Mouse (Mus musculus) ZHBTc4 (cell line): Measurements from ENCODE around the gene Gcsh.

Source experiments
- DNase-seq: peaks from one replicate; pipeline ENCODE4 v3.0.0-alpha.2; 2011; ENCODE audit warnings: low read depth, low spot score

Gcsh gene

DNA sequence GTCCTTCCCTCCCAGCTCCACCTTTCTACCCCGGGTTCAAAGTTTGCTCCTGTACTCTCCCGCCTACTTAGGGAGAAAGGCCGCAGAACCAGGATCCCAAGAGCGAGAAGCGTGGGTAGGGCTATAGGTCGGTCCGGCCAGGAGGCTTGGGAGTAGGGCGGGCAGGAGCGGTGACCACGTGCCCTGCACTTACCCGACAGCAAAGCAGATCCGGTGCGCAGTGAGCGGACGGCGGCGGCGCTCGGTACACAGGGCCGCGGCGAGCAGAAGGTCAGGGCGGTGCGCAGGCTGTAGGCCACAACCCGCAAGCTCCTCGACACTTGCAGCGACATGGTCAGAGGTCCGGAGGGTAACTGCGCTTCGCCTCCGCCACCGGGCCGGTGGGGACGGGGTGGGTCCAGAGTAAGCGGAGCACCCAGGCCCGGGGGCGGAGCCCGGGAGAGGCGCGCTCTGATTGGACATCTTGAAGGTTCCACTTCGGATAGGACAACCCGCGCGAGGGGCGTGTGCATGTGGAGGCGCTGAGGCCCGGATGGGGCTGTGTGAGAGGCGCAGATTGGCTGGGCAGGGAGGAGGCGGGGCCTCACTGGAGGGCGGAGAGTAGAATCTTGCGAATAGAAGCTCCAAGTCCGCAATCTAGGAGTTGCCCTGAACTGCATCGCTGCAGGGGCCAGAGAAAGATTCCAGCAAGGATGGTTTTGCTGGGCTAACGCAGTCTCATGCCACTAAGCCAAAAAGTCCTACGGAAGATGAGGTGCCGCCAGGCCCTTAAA, at the start of gene Gcsh:
Gene Gcsh, minus strand, starts transcription at position 443 of the 773 bp plus-strand sequence.
- peak; percentile 100 for DNase-seq

DNA sequence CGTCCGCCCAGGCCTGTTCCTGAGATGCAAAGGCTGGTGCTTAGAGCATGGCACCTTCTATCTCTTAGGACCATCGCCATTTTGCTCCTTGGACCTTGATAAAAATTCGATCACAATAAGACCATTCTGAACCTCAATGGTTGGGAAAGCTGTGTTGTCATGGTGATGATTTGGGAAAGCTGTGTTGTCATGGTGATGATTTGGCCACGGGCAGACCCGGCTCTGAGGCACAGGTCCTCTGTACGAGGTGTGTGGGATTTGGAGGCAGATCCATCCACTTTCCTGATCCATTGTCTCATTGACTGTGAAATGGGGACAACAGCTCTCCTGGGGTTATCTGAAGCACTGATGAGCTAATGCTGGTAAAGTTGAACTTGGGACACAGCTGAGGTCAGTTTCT, 46.5 kb upstream of the Gcsh start:
- DNase-seq, result peak; percentile 39

DNA sequence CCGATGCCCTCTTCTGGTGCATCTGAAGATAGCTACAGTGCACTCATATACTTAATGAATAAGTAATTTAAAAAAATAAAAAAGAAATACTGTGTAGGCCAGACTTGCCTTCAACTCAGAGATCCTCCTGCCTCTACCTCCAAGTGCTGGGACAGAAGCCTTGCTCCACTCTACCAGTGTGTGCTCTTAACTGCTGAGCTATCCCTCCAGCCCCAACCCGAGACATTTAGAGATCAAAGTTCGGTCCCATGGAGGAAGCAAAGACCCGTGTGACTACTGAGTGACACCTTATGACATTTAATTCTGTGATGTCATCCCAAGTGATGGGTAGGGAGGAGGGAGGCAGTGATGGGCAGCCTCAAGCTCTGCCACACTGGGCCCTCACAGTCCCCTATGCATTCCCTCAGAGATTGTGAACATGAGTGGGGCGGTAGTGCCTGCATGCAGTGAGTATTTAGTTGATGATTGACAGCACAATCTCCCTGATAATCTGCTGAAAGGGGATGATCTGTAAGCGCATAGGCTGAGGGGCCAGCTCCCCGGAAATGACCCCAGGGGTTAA, 44.1 kb upstream of the Gcsh start:
- DNase-seq, result no peak

DNA sequence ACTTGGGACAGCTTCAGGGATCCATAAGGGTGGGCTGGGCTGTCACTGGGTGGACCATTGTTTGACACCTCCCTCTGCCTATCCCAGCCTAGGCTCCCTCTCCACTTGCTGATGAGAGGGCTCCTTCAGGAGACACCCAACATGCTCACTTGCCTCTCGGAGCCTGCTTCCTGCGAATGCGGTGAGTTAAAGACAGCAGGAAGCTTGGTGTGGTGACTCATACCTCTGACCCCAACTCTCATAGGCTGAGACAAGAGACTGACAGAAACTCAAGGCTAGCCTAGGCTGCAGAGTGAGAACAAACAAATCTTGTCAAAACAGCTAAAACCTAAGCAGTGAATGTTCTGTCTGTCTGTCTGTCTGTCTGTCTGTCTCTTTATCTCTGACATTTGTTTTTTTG, 40.1 kb upstream of the Gcsh start:
- no peak for DNase-seq

DNA sequence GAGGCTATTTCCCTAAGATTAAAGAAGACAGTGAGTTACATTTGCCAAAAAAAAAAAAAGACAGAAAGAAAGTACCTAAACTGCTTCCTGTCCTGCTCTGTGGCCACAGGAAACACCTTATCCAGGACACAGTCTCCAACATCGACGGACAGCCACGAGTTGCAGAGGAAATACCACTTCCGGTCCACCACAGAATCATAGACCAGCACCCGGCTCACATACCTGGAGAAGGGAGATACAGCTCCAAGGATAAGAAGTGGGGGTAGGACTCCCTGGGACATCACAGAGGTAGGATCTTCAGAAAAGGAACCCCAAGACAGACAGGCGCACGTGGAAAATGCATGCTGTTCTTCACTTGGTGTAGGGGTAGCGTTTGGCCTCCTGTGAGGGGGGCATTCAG, 39.3 kb upstream of the Gcsh start:
- no peak for DNase-seq

DNA sequence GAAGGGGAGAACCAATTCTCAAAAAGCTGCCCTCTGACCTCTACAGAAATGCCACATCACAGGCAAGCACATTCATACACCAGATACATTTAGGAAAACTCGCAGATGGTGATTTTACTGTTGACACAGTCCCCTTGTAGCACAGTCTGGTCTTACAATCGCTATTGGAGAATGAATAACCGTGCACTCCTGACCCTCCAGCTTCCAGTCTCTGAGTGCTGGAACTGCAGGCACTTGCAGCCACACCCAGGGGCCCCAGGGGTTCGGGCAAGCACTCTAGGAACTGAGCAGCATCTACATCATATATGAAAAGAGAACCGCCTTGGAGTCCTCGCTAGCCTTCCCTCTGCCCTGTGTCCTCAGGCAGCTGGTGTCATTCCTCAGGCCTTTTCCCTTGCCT, 38.1 kb upstream of the Gcsh start:
- DNase-seq, result no peak

DNA sequence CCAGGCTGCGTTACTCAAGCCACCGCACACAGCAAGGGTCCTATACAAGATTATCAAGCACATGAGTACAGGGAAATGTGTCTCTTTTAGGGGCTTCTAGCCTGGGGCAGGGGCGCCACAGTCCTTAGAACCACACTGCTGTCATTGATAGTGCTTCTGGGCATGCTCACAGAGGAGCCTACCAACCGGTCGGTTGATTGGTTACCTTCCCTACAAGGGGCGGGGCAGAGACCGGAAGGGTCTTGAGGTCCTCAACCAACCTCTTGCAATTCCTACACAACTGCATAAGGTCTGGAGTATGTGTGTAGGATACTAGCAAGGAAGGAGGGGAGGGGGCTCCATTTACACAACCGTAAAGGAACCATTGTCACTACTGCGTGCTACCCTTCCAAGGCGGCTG, 35.3 kb upstream of the Gcsh start:
- peak; percentile 41 for DNase-seq

DNA sequence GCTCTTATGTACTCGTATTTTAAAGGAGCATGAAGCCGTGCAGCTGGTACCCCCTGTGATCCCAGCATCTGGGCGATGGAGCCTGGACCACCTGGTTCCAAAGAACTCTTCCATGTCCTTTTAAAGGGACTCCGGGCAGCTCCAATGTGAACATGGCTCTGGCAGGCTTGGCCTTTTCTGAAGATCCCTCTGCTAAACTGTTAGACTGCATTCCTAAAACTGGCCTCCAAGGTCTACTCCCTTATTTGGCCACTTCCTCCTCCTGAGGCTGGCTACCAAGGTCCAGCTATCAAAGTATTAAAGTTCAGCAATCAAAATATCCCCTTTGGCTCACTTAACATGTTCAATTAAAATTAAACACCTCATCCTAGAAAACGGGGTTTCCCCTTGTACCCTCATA, 34.3 kb upstream of the Gcsh start:
- DNase-seq, result no peak

DNA sequence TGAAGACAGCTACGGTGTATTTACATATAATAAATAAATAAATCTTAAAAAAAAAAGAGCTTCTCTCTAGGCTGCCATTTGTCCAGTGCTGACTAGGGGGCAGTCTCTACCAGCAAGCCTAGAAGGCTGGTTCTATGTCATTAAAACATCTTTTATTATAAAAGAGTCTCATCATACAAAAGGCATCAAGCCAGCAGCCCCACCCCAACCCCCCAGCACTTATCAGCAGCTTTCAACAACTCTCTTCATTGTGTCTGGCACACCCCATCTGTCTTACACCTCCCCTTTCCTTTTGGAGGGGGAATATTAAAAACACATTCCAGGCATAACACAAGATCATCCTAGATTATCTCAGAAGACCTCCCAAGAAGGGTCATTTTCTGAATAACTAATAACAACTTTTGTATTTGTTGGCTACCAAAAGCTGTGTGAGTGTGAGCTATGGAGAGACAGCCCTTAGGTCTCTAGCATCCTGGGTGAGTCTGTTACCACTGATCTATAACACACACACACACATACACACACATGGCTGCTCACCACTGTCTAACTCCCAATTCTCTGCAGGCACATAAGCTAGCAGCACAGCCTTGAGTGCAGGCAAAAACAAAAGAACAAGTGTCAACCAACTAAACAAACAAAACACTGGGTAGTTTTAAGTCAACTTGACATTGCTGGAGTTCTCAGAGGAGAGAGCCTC, 29.1 kb upstream of the Gcsh start:
- no peak for DNase-seq

DNA sequence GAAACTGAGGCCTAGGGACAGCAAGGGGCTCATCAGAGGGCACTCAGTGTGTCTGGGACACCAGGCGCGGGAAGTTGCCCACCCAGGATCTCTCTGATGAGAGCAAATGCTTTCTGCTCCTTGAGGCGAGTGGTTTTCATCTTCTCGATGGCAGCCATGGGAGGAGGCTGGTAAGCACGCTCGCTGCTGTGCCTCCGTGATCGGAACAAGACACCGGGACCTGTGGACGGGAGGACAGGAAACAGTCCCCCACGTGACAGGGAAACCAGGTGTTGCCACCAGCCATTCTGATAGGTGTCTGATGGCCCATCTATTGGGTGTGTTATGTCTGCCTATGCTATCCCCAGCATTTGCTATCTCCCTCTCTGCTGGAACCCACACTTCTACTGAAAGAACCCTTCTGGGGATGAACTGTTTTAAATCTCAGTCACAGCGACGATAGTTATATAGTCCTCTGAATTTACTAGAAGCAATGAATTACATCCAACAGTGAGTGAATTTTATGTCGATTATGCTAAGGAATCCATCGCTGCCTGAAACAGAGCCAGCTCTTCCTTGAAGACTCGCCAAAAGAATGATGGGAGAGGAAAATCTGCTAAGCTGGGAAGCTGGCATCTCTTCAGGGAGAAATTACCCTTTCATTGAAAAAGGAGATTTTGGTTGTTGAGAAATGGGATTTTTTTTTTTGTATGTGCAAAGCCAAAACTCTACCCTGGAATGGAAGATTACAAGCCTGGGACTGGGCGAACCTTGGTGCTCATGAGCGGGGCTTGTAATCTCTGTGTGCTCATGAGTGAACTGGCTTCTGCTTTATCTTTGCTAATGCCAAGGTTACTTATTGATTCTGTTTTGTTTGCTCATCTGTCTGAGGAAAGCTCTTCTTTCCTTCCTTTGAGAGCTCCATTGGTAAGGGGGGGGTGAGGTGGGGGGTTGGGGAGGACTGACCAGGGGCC, 26.3 kb upstream of the Gcsh start:
- DNase-seq, result peak; percentile 69

DNA sequence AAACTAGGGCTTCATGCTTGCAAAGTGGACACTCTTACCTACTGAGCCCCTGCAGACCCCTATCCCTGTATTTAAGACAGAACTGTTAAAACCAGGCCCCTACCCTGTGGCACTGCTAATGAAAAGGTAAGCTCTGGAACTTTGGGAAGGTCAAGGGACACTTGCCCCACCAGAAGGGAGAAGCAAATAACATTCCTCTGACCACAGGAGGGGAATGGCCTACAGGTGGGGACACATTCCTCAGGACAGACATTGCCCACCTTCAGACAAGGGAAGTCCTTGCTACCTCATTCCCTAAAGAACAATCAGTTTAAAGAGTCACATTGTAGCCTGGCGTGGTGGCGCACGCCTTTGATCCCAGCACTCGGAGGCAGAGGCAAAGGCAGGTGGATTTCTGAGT, 24.6 kb upstream of the Gcsh start:
- DNase-seq, result peak; percentile 76

DNA sequence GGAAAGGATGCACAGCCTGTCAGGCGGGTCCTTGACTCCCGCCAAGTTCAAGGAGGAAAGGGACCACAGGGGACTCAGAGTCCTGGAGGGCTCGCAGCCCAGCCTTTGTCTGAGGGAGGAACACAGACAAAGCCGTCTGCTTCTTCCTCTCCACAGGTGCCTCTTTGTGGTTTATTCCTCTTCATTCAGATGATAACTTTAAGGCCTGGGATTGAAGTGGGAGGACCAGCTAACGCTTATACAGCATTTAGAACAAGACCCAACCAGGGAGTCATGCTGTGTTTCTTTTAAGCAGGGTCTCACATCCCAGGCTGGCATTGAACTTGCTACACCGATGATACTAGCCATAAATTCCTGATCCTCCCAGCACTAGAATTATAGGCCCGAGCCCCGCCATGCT, 23.7 kb upstream of the Gcsh start:
- peak; percentile 94 for DNase-seq

DNA sequence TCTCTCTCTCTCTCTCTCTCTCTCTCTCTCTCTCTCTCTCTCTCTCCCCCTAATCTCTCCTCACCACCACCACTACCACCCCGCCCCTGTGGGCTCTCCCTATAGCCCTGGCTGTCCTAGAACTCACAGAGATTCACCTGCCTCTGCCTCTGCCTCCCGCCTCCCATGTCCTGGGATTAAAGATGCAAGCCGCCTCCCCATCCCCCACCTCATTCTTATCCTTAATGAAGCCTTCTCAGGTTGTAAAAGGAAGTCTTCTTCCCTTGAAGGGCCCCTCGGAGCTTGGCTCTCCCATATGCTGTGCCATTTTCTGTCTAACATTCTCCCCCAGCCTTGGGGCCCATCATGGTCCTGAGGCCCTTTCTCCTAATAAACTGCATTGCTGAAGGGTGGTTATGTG, 22.3 kb upstream of the Gcsh start:
- DNase-seq, result peak; percentile 65

DNA sequence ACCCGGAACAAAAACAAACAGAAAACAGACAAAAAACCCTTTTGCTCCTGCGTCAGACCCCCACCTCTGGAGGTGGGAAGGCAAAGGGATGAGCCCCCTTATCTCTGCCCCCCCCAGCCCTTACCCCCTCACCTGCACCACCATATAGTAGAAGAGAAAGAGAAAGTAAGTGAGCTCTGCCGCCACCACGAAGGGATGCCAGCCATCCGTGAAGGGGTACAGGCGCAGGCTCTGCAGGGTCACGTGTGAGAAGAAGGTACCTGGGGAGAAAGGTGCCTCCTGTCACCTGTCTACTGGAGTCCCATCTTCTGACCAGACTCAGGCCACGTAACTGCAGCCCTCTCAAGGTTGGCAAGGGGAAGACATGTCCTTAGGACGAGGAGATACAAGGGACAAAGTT, 18.0 kb upstream of the Gcsh start:
- DNase-seq, result no peak

DNA sequence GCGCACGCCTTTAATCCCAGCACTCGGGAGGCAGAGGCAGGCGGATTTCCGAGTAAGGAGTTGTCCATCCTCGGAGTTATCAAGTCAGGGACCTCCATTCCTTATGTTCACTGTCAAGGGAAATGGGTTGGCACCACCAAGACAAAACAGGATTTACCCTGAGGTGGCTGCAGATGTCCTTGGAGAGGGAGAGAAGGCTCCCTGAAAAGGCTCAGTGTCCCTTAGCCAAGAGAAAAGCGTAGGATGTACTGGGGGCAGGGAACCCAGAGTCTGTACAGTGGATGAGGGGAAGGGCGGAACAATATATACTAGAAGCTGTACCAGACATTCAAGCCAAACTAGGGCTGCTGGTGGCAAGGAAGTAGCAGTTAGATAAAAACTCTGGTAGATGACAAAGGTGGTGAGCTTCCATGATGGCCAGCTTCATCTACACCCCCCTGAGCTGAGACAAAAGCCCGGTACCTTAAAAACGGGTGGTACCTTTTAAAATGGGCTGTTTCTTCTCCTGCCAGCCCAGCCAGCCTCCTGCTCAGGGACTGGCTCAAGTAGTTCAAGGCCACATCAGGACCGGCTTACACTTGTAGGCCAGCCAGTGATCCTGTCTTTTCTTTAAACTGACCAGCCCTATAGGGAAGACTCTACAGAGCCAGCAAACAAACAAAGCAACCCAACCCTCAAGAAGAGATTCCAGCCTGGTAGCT, 829 bp upstream of the Gcsh start:
- DNase-seq, result no peak

DNA sequence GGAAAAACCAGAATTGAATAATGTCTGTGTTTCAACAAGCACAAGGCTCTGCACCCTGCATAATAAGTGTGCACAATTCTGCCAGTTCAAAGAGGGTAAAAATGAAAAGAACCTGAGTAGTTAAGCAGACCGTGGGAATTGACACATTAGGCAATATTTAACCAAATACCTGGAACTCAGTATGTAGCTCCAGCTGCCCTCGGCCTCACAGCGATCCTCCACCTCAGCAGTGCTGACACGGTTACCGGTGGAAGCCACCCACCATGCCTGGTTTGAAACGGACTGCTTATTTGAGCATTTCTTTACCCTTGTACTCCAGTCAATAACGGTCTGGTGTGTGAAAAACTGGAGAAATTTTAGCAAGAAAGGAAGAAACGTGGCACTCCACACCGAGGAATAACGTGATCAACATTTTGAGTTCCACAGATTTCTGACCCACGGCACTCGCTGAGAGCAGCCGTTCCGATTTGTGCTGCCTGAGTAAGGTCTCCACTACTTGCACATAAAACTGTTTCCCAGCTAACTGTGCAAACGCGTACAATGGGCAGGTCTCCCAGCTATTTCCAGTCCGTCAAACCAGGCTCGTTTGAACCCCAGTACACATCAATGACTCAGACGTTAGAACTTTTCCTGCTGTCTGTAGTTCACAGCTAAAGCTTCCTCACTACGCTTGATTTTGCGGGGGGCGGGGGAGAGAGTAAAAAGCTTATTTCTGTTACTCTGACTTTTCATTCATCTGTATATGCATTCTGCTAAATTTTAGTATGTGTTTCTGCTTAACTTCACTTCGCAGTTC, 963 bp downstream of the Gcsh start:
- DNase-seq, result no peak

DNA sequence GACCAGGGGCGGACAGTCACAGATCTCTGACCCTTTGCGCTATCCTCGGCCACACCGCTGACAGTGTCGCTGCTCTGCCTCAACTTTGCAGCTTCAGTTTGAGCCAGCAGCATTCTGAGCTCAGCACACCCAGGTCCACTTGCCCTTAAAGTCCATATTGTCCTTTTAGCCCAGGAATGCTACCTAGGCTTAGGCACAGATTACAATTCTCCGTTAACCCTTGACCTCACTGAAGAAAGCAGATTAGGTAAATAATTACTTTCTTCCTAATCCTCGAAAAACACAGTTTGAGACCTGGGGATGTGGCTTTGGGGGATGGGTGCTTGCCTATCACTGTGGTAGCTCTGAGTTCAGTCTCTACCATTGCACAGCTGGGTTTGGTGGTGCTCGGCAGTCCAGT, 2.1 kb downstream of the Gcsh start:
- no peak for DNase-seq

DNA sequence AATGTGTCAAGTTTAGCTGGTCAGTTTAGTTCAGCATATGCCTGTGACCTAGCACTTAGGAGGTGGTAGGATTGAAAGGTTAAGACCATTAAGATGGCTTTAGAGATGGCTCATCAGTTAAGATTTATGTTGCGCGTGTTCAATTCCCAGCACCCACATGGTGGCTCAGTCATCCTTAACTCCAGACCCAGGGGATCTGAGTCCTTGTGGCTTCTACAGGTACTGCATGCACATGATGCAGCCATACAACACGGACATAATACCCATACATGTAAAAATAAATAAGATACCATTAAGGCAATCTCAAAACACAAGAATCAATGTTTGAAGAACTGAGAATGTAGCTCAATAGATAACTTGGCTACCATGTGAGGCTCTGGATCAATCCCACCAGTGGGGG, 3.5 kb downstream of the Gcsh start:
- DNase-seq, result peak; percentile 66

DNA sequence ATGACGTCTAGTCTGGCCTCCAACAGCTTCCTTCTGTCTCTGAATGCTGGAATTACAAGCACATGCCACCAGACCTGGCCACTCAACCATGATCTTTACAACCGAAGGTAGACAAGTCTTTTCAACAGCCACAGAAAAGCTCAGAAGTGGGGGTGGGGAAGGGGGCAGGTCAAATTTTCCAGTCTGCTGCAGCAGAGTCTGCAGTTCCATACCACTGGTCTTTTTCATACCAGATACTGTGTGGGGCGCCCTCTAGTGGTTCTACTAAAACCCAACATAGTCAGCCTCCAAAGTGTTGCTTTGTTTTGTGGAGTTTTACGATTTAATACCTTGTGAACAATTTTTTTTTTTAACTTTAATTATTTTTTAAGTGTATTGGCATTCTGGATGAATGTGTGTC, 13.2 kb downstream of the Gcsh start:
- peak; percentile 82 for DNase-seq

DNA sequence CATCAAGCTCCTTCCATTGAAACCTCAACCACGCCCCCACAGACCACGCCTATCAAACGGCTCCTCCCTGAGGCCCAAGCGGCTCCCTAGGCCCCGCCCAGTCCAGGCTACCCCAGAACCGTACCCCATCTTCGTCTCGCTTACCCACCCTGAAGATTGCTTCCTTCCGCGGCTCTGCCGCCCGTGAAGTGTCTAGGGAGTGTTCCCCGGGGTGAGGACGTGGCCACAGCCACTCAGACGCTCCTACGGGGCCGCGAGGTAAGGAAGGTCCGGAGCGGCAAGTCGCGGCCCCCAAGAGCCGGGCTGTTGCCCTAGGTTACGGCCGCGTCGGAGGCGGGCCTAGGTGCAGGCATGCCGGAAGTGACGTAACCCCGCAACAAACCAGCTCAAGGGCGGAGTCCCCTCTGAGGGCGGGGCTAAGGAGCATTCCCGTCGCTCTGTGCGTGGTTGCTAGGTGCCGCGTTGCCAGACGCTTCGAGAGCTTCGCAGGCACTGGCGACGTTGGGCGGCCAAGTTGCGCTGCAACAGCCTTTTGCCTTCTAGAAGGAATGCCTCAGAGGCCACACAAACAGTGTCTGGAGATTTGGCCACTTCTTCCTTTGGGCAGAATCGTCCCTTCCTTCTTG, 14.6 kb downstream of the Gcsh start, which contains the start of gene 1700030J22Rik:
Gene 1700030J22Rik, minus strand, starts transcription at position 329 of the 626 bp plus-strand sequence.
- peak; percentile 99 for DNase-seq
